Mouse (Mus musculus) intestine, embryonic 15.5 days (tissue): Measurements from ENCODE around the gene 5430419D17Rik. TPM values are rescaled to one million over a fixed set of nuclear protein-coding genes. Genes with fewer than 3 reads are reported as not detected.

ENCODE experiments used
- ATAC-seq: fragments of 200-750 bp; cut with Nextera tagmentation; 2 replicates; pipeline ENCODE4 v1.8.0; 2017; ENCODE audit warnings: moderate TSS enrichment, moderate library complexity
- H3K27ac ChIP-seq: fragments of 300-500 bp; sonication (generic); 2 replicates; pipeline ENCODE4 v1.5.1; 2015; ENCODE audit warnings: mild to moderate bottlenecking, inconsistent platforms
- H3K27me3 ChIP-seq: fragments of 300-500 bp; sonication (generic); replicated peaks from 2 replicates; pipeline ENCODE4 v1.6.1; 2015; ENCODE audit warnings: inconsistent platforms
- H3K36me3 ChIP-seq: fragments of 300-500 bp; sonication (generic); 2 replicates; pipeline ENCODE4 v1.6.1; 2015; ENCODE audit warnings: inconsistent platforms
- H3K4me1 ChIP-seq: fragments of 300-500 bp; sonication (generic); replicated peaks from 2 replicates; pipeline ENCODE4 v1.6.1; 2015; ENCODE audit warnings: inconsistent platforms
- H3K4me2 ChIP-seq: fragments of 300-500 bp; sonication (generic); replicated peaks from 2 replicates; pipeline ENCODE4 v1.6.1; 2015; ENCODE audit warnings: mild to moderate bottlenecking, inconsistent platforms
- H3K4me3 ChIP-seq: fragments of 300-500 bp; sonication (generic); replicated peaks from 2 replicates; pipeline ENCODE4 v1.5.1; 2015; ENCODE audit warnings: inconsistent platforms
- H3K9ac ChIP-seq: fragments of 300-500 bp; sonication (generic); 2 replicates; pipeline ENCODE4 v1.6.1; 2015; ENCODE audit warnings: inconsistent platforms
- H3K9me3 ChIP-seq: fragments of 300-500 bp; sonication (generic); 2 replicates; pipeline ENCODE4 v1.6.1; 2016; ENCODE audit warnings: inconsistent platforms
- WGBS: fragments of 180-500 bp; shearing (Covaris S2); methylation state at CpG from one replicate; pipeline ENCODE4 v1.1.7; 2015; 5-methylcytosine and 5-hydroxymethylcytosine counted together
- polyA plus RNA-seq: library from polyadenylated mRNA; unstranded; fragments of >200 nt; fragmentation: Nextera tagmentation; extraction: Ambion mirVana; gene quantifications from 2 replicates; pipeline ENCODE4 v1.2.1, GENCODE M21; 2015

Gene 5430419D17Rik
- polyA plus RNA-seq: 0.03 and 0.04 TPM in 2 replicates

DNA sequence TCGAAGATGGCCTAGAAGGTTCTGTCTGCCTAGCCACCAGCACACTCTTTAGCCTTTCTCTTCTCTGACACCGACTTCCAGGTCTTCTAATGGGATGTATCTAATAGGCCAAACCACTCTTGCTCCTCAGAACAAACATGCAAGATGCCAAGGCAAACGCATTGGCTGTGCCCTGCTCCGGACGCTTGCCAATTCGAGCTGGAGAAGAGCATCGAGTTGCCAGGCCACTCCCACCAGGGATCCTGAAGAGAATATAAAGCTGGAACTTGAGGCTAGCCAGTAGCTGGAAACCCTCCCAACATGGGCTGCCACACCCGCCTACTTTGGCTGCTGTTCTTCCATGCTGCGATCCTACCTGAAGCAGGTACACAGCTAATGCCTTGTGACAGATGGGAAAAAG lies at the start of gene 5430419D17Rik:
5430419D17Rik (plus strand) TSS at position 282 of the 400 bp plus-strand sequence.
- Histone ChIP-seq H3K9ac (no peak within 1 kb of the TSS), H3K36me3 (no peaks in the 10 kb centered on the region), H3K4me3 (no peak within 1 kb of the TSS), H3K27me3 (no peaks in the 10 kb centered on the region), H3K4me1 (no peaks in the 10 kb centered on the region), H3K27ac (no peak within 1 kb of the TSS), H3K4me2 (no peak within 1 kb of the TSS), H3K9me3 (no peaks in the 10 kb centered on the region)
- WGBS: 86% methylated on average over 9 of the region's 9 CpGs
- no peak for ATAC-seq

DNA sequence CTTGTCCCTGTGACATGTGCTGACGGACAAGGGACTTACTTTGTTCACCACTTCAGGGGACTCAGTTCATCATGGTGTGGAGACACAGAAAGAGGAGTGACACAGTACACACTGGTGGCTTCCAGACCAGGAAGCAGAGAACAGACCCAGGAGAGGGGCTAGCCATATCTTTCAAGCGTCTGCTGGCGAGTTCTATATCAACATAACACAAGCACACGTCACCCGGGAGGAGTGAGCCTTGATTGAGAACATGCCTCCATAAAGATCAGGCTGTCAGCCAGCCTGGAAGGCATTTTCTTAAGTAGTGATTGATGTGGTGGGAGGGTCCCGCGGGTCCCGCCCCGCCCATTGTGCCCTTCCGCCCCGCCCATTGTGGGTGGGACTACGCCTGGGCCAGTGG lies 44.2 kb upstream of the 5430419D17Rik start:
- H3K4me3 ChIP-seq: no peak overlapping the region
- no peak overlapping the region for H3K9ac ChIP-seq
- no peaks in the 10 kb centered on the region for H3K4me1 ChIP-seq
- no peak overlapping the region for H3K27ac ChIP-seq
- H3K4me2 ChIP-seq: no peak overlapping the region
- no peaks in the 10 kb centered on the region for H3K9me3 ChIP-seq
- H3K36me3 ChIP-seq: no peaks in the 10 kb centered on the region
- ATAC-seq: no peak
- WGBS: 62% methylated on average over 12 of the region's 12 CpGs
- H3K27me3 ChIP-seq: no peaks in the 10 kb centered on the region

DNA sequence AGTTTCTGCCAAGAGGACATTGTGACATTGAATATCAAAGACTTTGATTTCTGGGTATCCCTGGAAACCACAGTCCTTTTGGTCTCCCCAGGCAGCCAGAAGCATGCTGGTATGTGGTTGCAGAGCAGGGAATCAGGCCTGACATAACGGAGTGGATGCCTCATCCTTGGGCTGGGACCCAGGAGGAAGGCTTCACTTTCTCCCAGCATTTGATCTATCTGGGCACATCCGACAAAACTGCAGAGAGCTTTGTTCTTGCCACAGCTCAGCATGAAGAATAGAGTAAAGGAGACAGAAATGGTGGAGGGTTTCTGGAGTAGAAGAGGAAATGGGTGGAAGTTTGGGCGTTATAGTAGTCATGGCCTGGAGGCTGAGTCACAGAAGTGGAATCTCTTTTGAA lies 41.0 kb upstream of the 5430419D17Rik start:
- Histone ChIP-seq H3K36me3 (no peaks in the 10 kb centered on the region), H3K4me1 (no peaks in the 10 kb centered on the region), H3K4me2 (no peak overlapping the region), H3K4me3 (no peak overlapping the region), H3K9ac (no peak overlapping the region), H3K9me3 (no peaks in the 10 kb centered on the region), H3K27ac (no peak overlapping the region), H3K27me3 (no peaks in the 10 kb centered on the region)
- 73% methylated on average over 3 of the region's 3 CpGs for WGBS
- ATAC-seq: no peak

- Histone ChIP-seq H3K27me3 (no peaks in the 10 kb centered on the region), H3K36me3 (no peaks in the 10 kb centered on the region), H3K4me3 (no peak within 1 kb of the TSS), H3K9me3 (no peaks in the 10 kb centered on the region), H3K27ac (no peak within 1 kb of the TSS), H3K4me1 (no peaks in the 10 kb centered on the region), H3K4me2 (no peak within 1 kb of the TSS), H3K9ac (no peak within 1 kb of the TSS)
- no peak for ATAC-seq
- 85% methylated on average over 2 of the region's 2 CpGs for WGBS
These were observed 28.0 kb upstream of the 5430419D17Rik start, which contains the start of gene 4933402N03Rik for GRCm38 (mm10) chr7:131146214-131146613. Gene 4933402N03Rik (minus strand): TSS chr7:131146314.

- Histone ChIP-seq H3K36me3 (no peaks in the 10 kb centered on the region), H3K4me2 (no peak overlapping the region), H3K27me3 (no peaks in the 10 kb centered on the region), H3K4me3 (no peak overlapping the region), H3K9me3 (no peaks in the 10 kb centered on the region), H3K27ac (no peak overlapping the region), H3K4me1 (no peaks in the 10 kb centered on the region), H3K9ac (no peak overlapping the region)
- WGBS: 75% methylated on average over 3 of the region's 3 CpGs
- no peak for ATAC-seq
These were observed 24.0 kb upstream of the 5430419D17Rik start for GRCm38 (mm10) chr7:131150179-131150578.

GRCm38 (mm10) chr7:131153044-131153443 lies 21.2 kb upstream of the 5430419D17Rik start:
- no peak for ATAC-seq

GRCm38 (mm10) chr7:131162251-131162650 lies 12.0 kb upstream of the 5430419D17Rik start:
- H3K9ac ChIP-seq: no peak overlapping the region
- ATAC-seq: no peak
- H3K27me3 ChIP-seq: no peaks in the 10 kb centered on the region
- H3K4me3 ChIP-seq: no peak overlapping the region
- H3K4me2 ChIP-seq: no peak overlapping the region
- H3K9me3 ChIP-seq: no peaks in the 10 kb centered on the region
- no peaks in the 10 kb centered on the region for H3K36me3 ChIP-seq
- no peaks in the 10 kb centered on the region for H3K4me1 ChIP-seq
- WGBS: 60% methylated on average over 7 of the region's 7 CpGs
- H3K27ac ChIP-seq: no peak overlapping the region

More at GRCm38 (mm10) chr7:131153044-131153443, 21.2 kb upstream of the 5430419D17Rik start:
- Histone ChIP-seq H3K4me3 (no peak overlapping the region), H3K9ac (no peak overlapping the region), H3K27ac (no peak overlapping the region), H3K9me3 (no peaks in the 10 kb centered on the region), H3K36me3 (no peaks in the 10 kb centered on the region), H3K4me1 (no peaks in the 10 kb centered on the region), H3K4me2 (no peak overlapping the region), H3K27me3 (no peaks in the 10 kb centered on the region)
- 74% methylated on average over 5 of the region's 5 CpGs for WGBS

GRCm38 (mm10) chr7:131167771-131168170 lies 6.4 kb upstream of the 5430419D17Rik start:
- Histone ChIP-seq H3K27ac (no peak overlapping the region), H3K9me3 (no peaks in the 10 kb centered on the region), H3K9ac (no peak overlapping the region), H3K36me3 (no peaks in the 10 kb centered on the region), H3K4me3 (no peak overlapping the region), H3K27me3 (no peaks in the 10 kb centered on the region), H3K4me2 (no peak overlapping the region), H3K4me1 (no peaks in the 10 kb centered on the region)
- WGBS: 83% methylated on average over 3 of the region's 3 CpGs
- no peak for ATAC-seq

GRCm38 (mm10) chr7:131169099-131169498 lies 5.1 kb upstream of the 5430419D17Rik start:
- H3K4me3 ChIP-seq: no peak overlapping the region
- no peaks in the 10 kb centered on the region for H3K36me3 ChIP-seq
- no peak overlapping the region for H3K4me2 ChIP-seq
- 28% methylated on average over 2 of the region's 2 CpGs for WGBS
- ATAC-seq: no peak
- no peak overlapping the region for H3K9ac ChIP-seq
- no peak overlapping the region for H3K27ac ChIP-seq
- no peaks in the 10 kb centered on the region for H3K9me3 ChIP-seq
- no peaks in the 10 kb centered on the region for H3K4me1 ChIP-seq
- H3K27me3 ChIP-seq: no peaks in the 10 kb centered on the region

DNA sequence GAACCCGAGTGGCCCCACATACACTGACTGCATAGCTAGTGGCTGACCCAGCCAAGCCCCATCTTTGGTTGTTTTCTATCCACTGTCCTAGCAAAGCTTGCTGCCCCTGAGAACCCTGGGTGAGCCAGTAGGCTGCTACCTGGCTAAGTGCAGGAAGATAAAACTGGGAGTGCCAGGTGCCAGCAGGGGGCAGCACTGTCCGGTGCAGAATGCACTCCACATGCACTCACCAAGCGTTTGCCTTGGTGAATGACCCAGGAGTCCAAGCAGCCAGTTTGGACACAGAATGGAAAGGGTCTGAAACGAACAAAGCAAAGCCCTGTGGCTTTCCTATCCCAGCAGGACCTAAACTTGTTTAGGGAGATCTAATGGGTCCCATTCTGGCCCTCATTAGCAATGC lies 8.5 kb downstream of the 5430419D17Rik start:
- Histone ChIP-seq H3K4me3 (no peak overlapping the region), H3K4me2 (no peak overlapping the region), H3K27me3 (no peaks in the 10 kb centered on the region), H3K27ac (no peak overlapping the region), H3K9me3 (no peaks in the 10 kb centered on the region), H3K9ac (no peak overlapping the region), H3K4me1 (no peaks in the 10 kb centered on the region), H3K36me3 (no peaks in the 10 kb centered on the region)
- 39% methylated on average over 4 of the region's 4 CpGs for whole genome bisulfite sequencing
- ATAC-seq: no peak

- no peaks in the 10 kb centered on the region for H3K4me1 ChIP-seq
- ATAC-seq: no peak
- H3K9ac ChIP-seq: no peak overlapping the region
- no peak overlapping the region for H3K4me2 ChIP-seq
- H3K36me3 ChIP-seq: no peaks in the 10 kb centered on the region
- no peak overlapping the region for H3K4me3 ChIP-seq
- no peaks in the 10 kb centered on the region for H3K9me3 ChIP-seq
- H3K27ac ChIP-seq: no peak overlapping the region
- H3K27me3 ChIP-seq: no peaks in the 10 kb centered on the region
- whole genome bisulfite sequencing: 60% methylated on average over 8 of the region's 8 CpGs
These were observed 10.1 kb downstream of the 5430419D17Rik start for GRCm38 (mm10) chr7:131184339-131184738.

- H3K27ac ChIP-seq: no peak overlapping the region
- H3K9ac ChIP-seq: no peak overlapping the region
- H3K27me3 ChIP-seq: no peaks in the 10 kb centered on the region
- no peak overlapping the region for H3K4me3 ChIP-seq
- 69% methylated on average over 8 of the region's 8 CpGs for WGBS
- no peaks in the 10 kb centered on the region for H3K9me3 ChIP-seq
- ATAC-seq: no peak
- no peaks in the 10 kb centered on the region for H3K36me3 ChIP-seq
- H3K4me2 ChIP-seq: no peak overlapping the region
- H3K4me1 ChIP-seq: no peaks in the 10 kb centered on the region
These were observed 12.8 kb downstream of the 5430419D17Rik start for GRCm38 (mm10) chr7:131187047-131187446.

GRCm38 (mm10) chr7:131187996-131188395 lies 13.8 kb downstream of the 5430419D17Rik start:
- H3K9ac ChIP-seq: no peak overlapping the region
- H3K4me2 ChIP-seq: no peak overlapping the region
- H3K4me1 ChIP-seq: no peaks in the 10 kb centered on the region
- H3K4me3 ChIP-seq: no peak overlapping the region
- no peak overlapping the region for H3K27ac ChIP-seq
- H3K27me3 ChIP-seq: no peaks in the 10 kb centered on the region
- H3K36me3 ChIP-seq: no peaks in the 10 kb centered on the region
- 96% methylated on average over 14 of the region's 14 CpGs for WGBS
- H3K9me3 ChIP-seq: no peaks in the 10 kb centered on the region
- no peak for ATAC-seq
